Mouse (Mus musculus): Measurements from ENCODE around the gene Dnaaf1.

Dnaaf1 gene

GRCm38 (mm10) chr8:119572411-119572810 is 2.6 kb upstream of the Dnaaf1 start:
- DNase-seq (ENCODE audit: low spot score): no peak

- DNase-seq (ENCODE audit: low spot score): no peak
Measured at GRCm38 (mm10) chr8:119575366-119575726, 311 bp downstream of the Dnaaf1 start.

GRCm38 (mm10) chr8:119579096-119579495 is 4.1 kb downstream of the Dnaaf1 start:
- DNase-seq (ENCODE audit: low spot score): no peak

GRCm38 (mm10) chr8:119580441-119581161 is 5.6 kb downstream of the Dnaaf1 start:
- DNase-seq (ENCODE audit: low spot score): no peak

GRCm38 (mm10) chr8:119585901-119586300 is 10.9 kb downstream of the Dnaaf1 start:
- no peak for DNase-seq (ENCODE audit: low spot score)

- no peak for DNase-seq (ENCODE audit: low spot score)
Measured at GRCm38 (mm10) chr8:119588321-119588720, 13.3 kb downstream of the Dnaaf1 start.

- no peak for DNase-seq (ENCODE audit: low spot score)
Measured at GRCm38 (mm10) chr8:119588844-119589243, 13.8 kb downstream of the Dnaaf1 start.

GRCm38 (mm10) chr8:119590348-119590747 is 15.3 kb downstream of the Dnaaf1 start:
- no peak for DNase-seq (ENCODE audit: low spot score)

GRCm38 (mm10) chr8:119591456-119591855 is 16.4 kb downstream of the Dnaaf1 start:
- no peak for DNase-seq (ENCODE audit: low spot score)

GRCm38 (mm10) chr8:119603771-119604170 is 28.7 kb downstream of the Dnaaf1 start:
- no peak for DNase-seq (ENCODE audit: low spot score)

GRCm38 (mm10) chr8:119604398-119604803 is 29.4 kb downstream of the Dnaaf1 start:
- no peak for DNase-seq (ENCODE audit: low spot score)

- DNase-seq (ENCODE audit: low spot score): peak; percentile 86
Measured at GRCm38 (mm10) chr8:119604996-119605395, 30.0 kb downstream of the Dnaaf1 start, which contains the start of gene Taf1c. TSS of gene Taf1c (minus strand) at chr8:119605222.

GRCm38 (mm10) chr8:119606224-119606623 is 31.2 kb downstream of the Dnaaf1 start:
- no peak for DNase-seq (ENCODE audit: low spot score)

- DNase-seq (ENCODE audit: low spot score): no peak
Measured at GRCm38 (mm10) chr8:119612471-119612870, 37.4 kb downstream of the Dnaaf1 start, which contains the start of gene Adad2. TSS of gene Adad2 (plus strand) at chr8:119612747.

GRCm38 (mm10) chr8:119615096-119615495 is 40.1 kb downstream of the Dnaaf1 start:
- DNase-seq (ENCODE audit: low spot score): no peak

- no peak for DNase-seq (ENCODE audit: low spot score)
Measured at GRCm38 (mm10) chr8:119616358-119616757, 41.3 kb downstream of the Dnaaf1 start.

GRCm38 (mm10) chr8:119616811-119617210 is 41.8 kb downstream of the Dnaaf1 start:
- no peak for DNase-seq (ENCODE audit: low spot score)

GRCm38 (mm10) chr8:119617586-119617985 is 42.6 kb downstream of the Dnaaf1 start:
- DNase-seq (ENCODE audit: low spot score): no peak

GRCm38 (mm10) chr8:119618887-119619286 is 43.9 kb downstream of the Dnaaf1 start:
- DNase-seq (ENCODE audit: low spot score): no peak

- no peak for DNase-seq (ENCODE audit: low spot score)
Measured at GRCm38 (mm10) chr8:119620116-119620840, 45.2 kb downstream of the Dnaaf1 start.

- DNase-seq (ENCODE audit: low spot score): no peak
Measured at GRCm38 (mm10) chr8:119620848-119621465, 45.9 kb downstream of the Dnaaf1 start.

- no peak for DNase-seq (ENCODE audit: low spot score)
Measured at GRCm38 (mm10) chr8:119622555-119622954, 47.5 kb downstream of the Dnaaf1 start.

GRCm38 (mm10) chr8:119623061-119623460 is 48.0 kb downstream of the Dnaaf1 start:
- DNase-seq (ENCODE audit: low spot score): no peak

Measured in left cerebral cortex, adult 11 months (tissue).